8 mouse cellular contexts compared by ENCODE assay signal in genomic region chr3:94932279-94932678, GRCm38 (mm10). TPM values are rescaled to one million over a fixed set of nuclear protein-coding genes. Genes with fewer than 3 reads are reported as not detected.
DNase-seq lines count a peak whose midpoint lies in the region; ATAC-seq and TF ChIP-seq lines count a peak whose summit lies in the region.
"Not testable (repeated sequence)": the region's sequence is repeated elsewhere in the genome, so short reads cannot be mapped to it uniquely, and the experiment has no call there.

No protein-coding gene starts in this region.

- ATAC-seq in G1E (ENCODE audit: extremely low read depth, insufficient number of reproducible peaks, low FRiP score, poor library complexity, severe bottlenecking); forebrain, embryonic 15.5 days (replicated peaks); heart, embryonic 15.5 days (replicated peaks; ENCODE audit: insufficient number of reproducible peaks, insufficient read depth, low FRiP score, low read depth); intestine, embryonic 15.5 days; liver, embryonic 14.5 days (ENCODE audit: insufficient read depth); stomach, embryonic 14.5 days (ENCODE audit: insufficient number of reproducible peaks, insufficient read depth, low FRiP score, low read depth): not testable (repeated sequence)

- H3K79me2 ChIP-seq in macrophage (ENCODE audit: inconsistent target) = not testable (repeated sequence)

- 57% methylated on average over 2 of the region's 2 CpGs for WGBS in forebrain, embryonic 15.5 days
- WGBS in heart, embryonic 15.5 days = 51% methylated on average over 2 of the region's 2 CpGs
- 42% methylated on average over 2 of the region's 2 CpGs for WGBS in intestine, embryonic 15.5 days
- WGBS in limb, embryonic 10.5 days = 77% methylated on average over 2 of the region's 2 CpGs
- 38% methylated on average over 2 of the region's 2 CpGs for WGBS in liver, embryonic 14.5 days (ENCODE audit: insufficient replicate concordance)
- WGBS in macrophage (ENCODE audit: missing documents) = 81% methylated on average over 2 of the region's 2 CpGs
- 35% methylated on average over 2 of the region's 2 CpGs for WGBS in stomach, embryonic 14.5 days

- peaks cover 14% of the 10 kb centered on the region for H3K36me3 ChIP-seq in G1E (replicated peaks)
- H3K36me3 ChIP-seq in forebrain, embryonic 15.5 days; heart, embryonic 15.5 days; intestine, embryonic 15.5 days; limb, embryonic 10.5 days; liver, embryonic 14.5 days (replicated peaks; ENCODE audit: control insufficient read depth, insufficient read depth, low read depth); macrophage (ENCODE audit: inconsistent target); stomach, embryonic 14.5 days (ENCODE audit: control insufficient read depth, insufficient read depth, low read length): not testable (repeated sequence)

- H3K9me3 ChIP-seq in G1E (replicated peaks); forebrain, embryonic 15.5 days; heart, embryonic 15.5 days (replicated peaks); intestine, embryonic 15.5 days; limb, embryonic 10.5 days (replicated peaks); liver, embryonic 14.5 days (ENCODE audit: control insufficient read depth, low read length); stomach, embryonic 14.5 days (ENCODE audit: control insufficient read depth, low read depth, low read length): not testable (repeated sequence)

- H3K4me3 ChIP-seq in G1E (ENCODE audit: low read depth, low read length) = peak overlapping the region; percentile 71; the same call in 1 of the 2 replicates
- H3K4me3 ChIP-seq in forebrain, embryonic 15.5 days; heart, embryonic 15.5 days; intestine, embryonic 15.5 days (replicated peaks); limb, embryonic 10.5 days; liver, embryonic 14.5 days (ENCODE audit: insufficient read depth in 1 of 2, low read depth in 2 of 2, low read length in 2 of 2); macrophage (ENCODE audit: inconsistent target); stomach, embryonic 14.5 days (ENCODE audit: low read depth, low read length): not testable (repeated sequence)

- H3K4me2 ChIP-seq in forebrain, embryonic 15.5 days (replicated peaks) = 0 out of 2 replicates have a peak overlapping the region, but pooled peaks have one; percentile 39
- peak overlapping the region; percentile 66; the same call in 1 of the 2 replicates for H3K4me2 ChIP-seq in heart, embryonic 15.5 days
- peak overlapping the region; percentile 64 for H3K4me2 ChIP-seq in intestine, embryonic 15.5 days (replicated peaks)
- H3K4me2 ChIP-seq in liver, embryonic 14.5 days (ENCODE audit: low read depth) = peak overlapping the region; percentile 72
- peak overlapping the region; percentile 50; the same call in 1 of the 2 replicates for H3K4me2 ChIP-seq in stomach, embryonic 14.5 days (replicated peaks; ENCODE audit: low read depth, low read length)

- H3K27me3 ChIP-seq in G1E (ENCODE audit: insufficient read depth, low read length); forebrain, embryonic 15.5 days; heart, embryonic 15.5 days; intestine, embryonic 15.5 days (replicated peaks); limb, embryonic 10.5 days (ENCODE audit: low read depth, poor library complexity, severe bottlenecking); liver, embryonic 14.5 days (ENCODE audit: control insufficient read depth, insufficient read depth, low read length); stomach, embryonic 14.5 days (ENCODE audit: control insufficient read depth, insufficient read depth, low read length): not testable (repeated sequence)

- H3K9ac ChIP-seq in forebrain, embryonic 15.5 days (replicated peaks); heart, embryonic 15.5 days; intestine, embryonic 15.5 days; liver, embryonic 14.5 days (replicated peaks); stomach, embryonic 14.5 days (replicated peaks; ENCODE audit: low read depth, low read length): not testable (repeated sequence)

- DNase-seq in G1E (ENCODE audit: low spot score); limb, embryonic 10.5 days (ENCODE audit: low spot score); liver, embryonic 14.5 days (ENCODE audit: low read depth in 3 of 3, low spot score in 3 of 3): not testable (repeated sequence)

- TF ChIP-seq CTCF in G1E (IDR thresholded peaks at IDR 0.05; ENCODE audit: low read depth, low read length); liver, embryonic 14.5 days (IDR thresholded peaks at IDR 0.05; ENCODE audit: low read depth): not testable (repeated sequence)

- peaks cover 71% of the 10 kb centered on the region for H3K4me1 ChIP-seq in G1E (ENCODE audit: insufficient read depth, low read depth, low read length)
- H3K4me1 ChIP-seq in forebrain, embryonic 15.5 days = peaks cover 11% of the 10 kb centered on the region
- not testable (repeated sequence) for H3K4me1 ChIP-seq in heart, embryonic 15.5 days (replicated peaks); stomach, embryonic 14.5 days (ENCODE audit: control insufficient read depth, insufficient read depth, low read length)
- H3K4me1 ChIP-seq in intestine, embryonic 15.5 days (replicated peaks) = peaks cover 11% of the 10 kb centered on the region
- peaks cover 16% of the 10 kb centered on the region for H3K4me1 ChIP-seq in limb, embryonic 10.5 days
- H3K4me1 ChIP-seq in liver, embryonic 14.5 days (replicated peaks; ENCODE audit: control insufficient read depth in 2 of 2, insufficient read depth in 2 of 2, low read length in 1 of 2) = peaks cover 10 to 47% of the 10 kb centered on the region in 2 experiments

- TF ChIP-seq EP300 in liver, embryonic 14.5 days (IDR thresholded peaks at IDR 0.05; ENCODE audit: low read depth) = not testable (repeated sequence)

- H3K27ac ChIP-seq in forebrain, embryonic 15.5 days (replicated peaks) = 0 out of 2 replicates have a peak overlapping the region, but pooled peaks have one; percentile 11
- peak overlapping the region; percentile 96 for H3K27ac ChIP-seq in heart, embryonic 15.5 days
- peak overlapping the region; percentile 88 for H3K27ac ChIP-seq in intestine, embryonic 15.5 days
- peak overlapping the region; percentile 50; the same call in 1 of the 2 replicates for H3K27ac ChIP-seq in limb, embryonic 10.5 days
- peak overlapping the region; percentile 69 for H3K27ac ChIP-seq in liver, embryonic 14.5 days
- peak overlapping the region; percentile 55; the same call in 1 of the 2 replicates for H3K27ac ChIP-seq in macrophage
- peak overlapping the region; percentile 95 for H3K27ac ChIP-seq in stomach, embryonic 14.5 days (ENCODE audit: low read length)

RNA-seq across cellular contexts. Expression of gene Selenbp1, which starts 0.6 kb away (rescaled TPM):
- total RNA-seq in G1E (2014; fragmentation: Nextera tagmentation) = 110 and 119 TPM in 2 replicates
- 367 and 434 TPM in 2 replicates for total RNA-seq in G1E (2017)
- polyA plus RNA-seq in G1E (2012) = 39.8 and 133 TPM in 2 replicates
- polyA plus RNA-seq in forebrain, embryonic 15.5 days (2015; fragmentation: Nextera tagmentation; extraction: Ambion mirVana) = 9.5 and 11.6 TPM in 2 replicates
- polyA plus RNA-seq in heart, embryonic 15.5 days (2015; fragmentation: Nextera tagmentation; extraction: Ambion mirVana) = 89.6 and 103 TPM in 2 replicates
- polyA plus RNA-seq in intestine, embryonic 15.5 days (2015; fragmentation: Nextera tagmentation; extraction: Ambion mirVana) = 108 and 123 TPM in 2 replicates
- polyA plus RNA-seq in limb, embryonic 10.5 days (2016; fragmentation: Nextera tagmentation; extraction: Ambion mirVana) = 8.5 and 12.5 TPM in 2 replicates
- polyA plus RNA-seq in liver, embryonic 14.5 days (2012; rRNA removed) = 43.5 and 44.8 TPM in 2 replicates
- 56.7 and 71.2 TPM in 2 replicates for polyA plus RNA-seq in liver, embryonic 14.5 days (2014; fragmentation: Nextera tagmentation; extraction: Ambion mirVana)
- 10 to 100 TPM in 3 of 26 experiments, 1 to 10 TPM in 22, not detected in 1; 1.1 to 20.8 (median 4.9) TPM for total RNA-seq in macrophage (2018; cell fraction: chromatin; rRNA removed)
- 10 to 100 TPM in 25 of 26 experiments, 1 to 10 TPM in 1; 9.6 to 30.9 (median 17.0) TPM for total RNA-seq in macrophage (2018; cell fraction: cytosol; rRNA removed)
- 10 to 100 TPM in 3 of 26 experiments, 1 to 10 TPM in 23; 2.3 to 16.9 (median 6.1) TPM for total RNA-seq in macrophage (2018; cell fraction: nucleus; rRNA removed)
- polyA plus RNA-seq in macrophage (2018) = 12.8 to 25.0 TPM (median 14.3 TPM) in 3 replicates
- polyA plus RNA-seq in stomach, embryonic 14.5 days (2014; fragmentation: Nextera tagmentation; extraction: Ambion mirVana) = 86.2 and 89.6 TPM in 2 replicates

RNA-seq across cellular contexts. Expression of gene Rfx5, which starts 21.6 kb away (rescaled TPM):
- total RNA-seq in G1E (2014; fragmentation: Nextera tagmentation) (27.8 and 36.2 TPM in 2 replicates), G1E (2017) (21.8 and 24.3 TPM in 2 replicates)
- polyA plus RNA-seq in G1E (2012) (9.6 and 11.7 TPM in 2 replicates), macrophage (2018) (5.6 to 8.0 TPM (median 7.2 TPM) in 3 replicates)
- polyA plus RNA-seq in forebrain, embryonic 15.5 days (2015; fragmentation: Nextera tagmentation; extraction: Ambion mirVana) = 5.4 and 6.0 TPM in 2 replicates
- polyA plus RNA-seq in heart, embryonic 15.5 days (2015; fragmentation: Nextera tagmentation; extraction: Ambion mirVana) = 3.6 and 6.8 TPM in 2 replicates
- 6.2 and 6.9 TPM in 2 replicates for polyA plus RNA-seq in intestine, embryonic 15.5 days (2015; fragmentation: Nextera tagmentation; extraction: Ambion mirVana)
- polyA plus RNA-seq in limb, embryonic 10.5 days (2016; fragmentation: Nextera tagmentation; extraction: Ambion mirVana) = 6.7 and 10.8 TPM in 2 replicates
- 2.3 TPM in 2 replicates for polyA plus RNA-seq in liver, embryonic 14.5 days (2012; rRNA removed)
- polyA plus RNA-seq in liver, embryonic 14.5 days (2014; fragmentation: Nextera tagmentation; extraction: Ambion mirVana) = 0.88 and 1.5 TPM in 2 replicates
- 10 to 100 TPM; 31.0 to 69.0 (median 40.2) TPM for total RNA-seq in macrophage (2018; cell fraction: chromatin; rRNA removed)
- 10 to 100 TPM in 5 of 26 experiments, 1 to 10 TPM in 21; 7.2 to 12.4 (median 8.8) TPM for total RNA-seq in macrophage (2018; cell fraction: cytosol; rRNA removed)
- total RNA-seq in macrophage (2018; cell fraction: nucleus; rRNA removed) = 10 to 100 TPM; 17.7 to 41.4 (median 29.5) TPM
- 12.8 and 14.5 TPM in 2 replicates for polyA plus RNA-seq in stomach, embryonic 14.5 days (2014; fragmentation: Nextera tagmentation; extraction: Ambion mirVana)

RNA-seq across cellular contexts. Expression of gene Pi4kb, which starts 42.3 kb away (rescaled TPM):
- total RNA-seq in G1E (2014; fragmentation: Nextera tagmentation) (39.8 and 70.6 TPM in 2 replicates), G1E (2017) (36.8 and 37.4 TPM in 2 replicates)
- polyA plus RNA-seq in G1E (2012) (11.7 and 11.8 TPM in 2 replicates), macrophage (2018) (39.8 to 61.5 TPM (median 51.3 TPM) in 3 replicates)
- 24.9 and 27.1 TPM in 2 replicates for polyA plus RNA-seq in forebrain, embryonic 15.5 days (2015; fragmentation: Nextera tagmentation; extraction: Ambion mirVana)
- polyA plus RNA-seq in heart, embryonic 15.5 days (2015; fragmentation: Nextera tagmentation; extraction: Ambion mirVana) = 14.7 and 20.8 TPM in 2 replicates
- polyA plus RNA-seq in intestine, embryonic 15.5 days (2015; fragmentation: Nextera tagmentation; extraction: Ambion mirVana) = 19.8 and 22.6 TPM in 2 replicates
- 18.9 and 22.2 TPM in 2 replicates for polyA plus RNA-seq in limb, embryonic 10.5 days (2016; fragmentation: Nextera tagmentation; extraction: Ambion mirVana)
- polyA plus RNA-seq in liver, embryonic 14.5 days (2012; rRNA removed) = 7.3 and 14.0 TPM in 2 replicates
- polyA plus RNA-seq in liver, embryonic 14.5 days (2014; fragmentation: Nextera tagmentation; extraction: Ambion mirVana) = 6.8 and 10.0 TPM in 2 replicates
- 100 to 1,000 TPM in 2 of 26 experiments, 10 to 100 TPM in 24; 38.8 to 108 (median 58.8) TPM for total RNA-seq in macrophage (2018; cell fraction: chromatin; rRNA removed)
- 10 to 100 TPM; 37.8 to 62.4 (median 51.1) TPM for total RNA-seq in macrophage (2018; cell fraction: cytosol; rRNA removed)
- 10 to 100 TPM; 33.3 to 79.6 (median 41.8) TPM for total RNA-seq in macrophage (2018; cell fraction: nucleus; rRNA removed)
- 24.7 and 32.8 TPM in 2 replicates for polyA plus RNA-seq in stomach, embryonic 14.5 days (2014; fragmentation: Nextera tagmentation; extraction: Ambion mirVana)

RNA-seq across cellular contexts. Expression of gene Psmb4, which starts 45.5 kb away (rescaled TPM):
- total RNA-seq in G1E (2014; fragmentation: Nextera tagmentation) (185 and 255 TPM in 2 replicates), G1E (2017) (408 and 449 TPM in 2 replicates)
- polyA plus RNA-seq in G1E (2012) (273 and 326 TPM in 2 replicates), macrophage (2018) (61.3 to 218 TPM (median 156 TPM) in 3 replicates)
- polyA plus RNA-seq in forebrain, embryonic 15.5 days (2015; fragmentation: Nextera tagmentation; extraction: Ambion mirVana) = 380 and 393 TPM in 2 replicates
- 223 and 265 TPM in 2 replicates for polyA plus RNA-seq in heart, embryonic 15.5 days (2015; fragmentation: Nextera tagmentation; extraction: Ambion mirVana)
- 293 and 336 TPM in 2 replicates for polyA plus RNA-seq in intestine, embryonic 15.5 days (2015; fragmentation: Nextera tagmentation; extraction: Ambion mirVana)
- polyA plus RNA-seq in limb, embryonic 10.5 days (2016; fragmentation: Nextera tagmentation; extraction: Ambion mirVana) = 364 and 392 TPM in 2 replicates
- 127 and 157 TPM in 2 replicates for polyA plus RNA-seq in liver, embryonic 14.5 days (2012; rRNA removed)
- polyA plus RNA-seq in liver, embryonic 14.5 days (2014; fragmentation: Nextera tagmentation; extraction: Ambion mirVana) = 190 and 203 TPM in 2 replicates
- total RNA-seq in macrophage (2018; cell fraction: chromatin; rRNA removed) = 100 to 1,000 TPM in 4 of 26 experiments, 10 to 100 TPM in 22; 40.9 to 115 (median 76.3) TPM
- 100 to 1,000 TPM; 131 to 223 (median 168) TPM for total RNA-seq in macrophage (2018; cell fraction: cytosol; rRNA removed)
- 100 to 1,000 TPM in 6 of 26 experiments, 10 to 100 TPM in 20; 47.3 to 128 (median 81.5) TPM for total RNA-seq in macrophage (2018; cell fraction: nucleus; rRNA removed)
- polyA plus RNA-seq in stomach, embryonic 14.5 days (2014; fragmentation: Nextera tagmentation; extraction: Ambion mirVana) = 334 and 336 TPM in 2 replicates

Comparison
In these comparisons a context has a peak if more than half of its experiments do, and no peak if none do; other contexts are left out.
1. H3K27ac ChIP-seq: peak in every context shown above with its lines; median percentile 96 in heart, embryonic 15.5 days; 95 in stomach, embryonic 14.5 days; 88 in intestine, embryonic 15.5 days; 69 in liver, embryonic 14.5 days; 55 in macrophage; 50 in limb, embryonic 10.5 days; 11 in forebrain, embryonic 15.5 days.